Mouse (Mus musculus) urinary bladder, postnatal 4 days (tissue): ENCODE measurements around the gene Col24a1.

Experiments
- DNase-seq, 2 experiments: peaks; one replicate each; pipeline ENCODE4 v3.0.0; 2021 to 2022; ENCODE audit warnings: low spot score in 2 of 2

The Col24a1 gene

GRCm38 (mm10) chr3:145292337-145293134 is at the start of gene Col24a1:
Col24a1 (plus strand) TSS chr3:145292472.
- no peak for DNase-seq

GRCm38 (mm10) chr3:145248040-145248439 is 44.2 kb upstream of the Col24a1 start:
- DNase-seq = no peak

- DNase-seq = no peak
These were observed 39.2 kb upstream of the Col24a1 start for GRCm38 (mm10) chr3:145253066-145253465.

- no peak for DNase-seq
These were observed 37.4 kb upstream of the Col24a1 start for GRCm38 (mm10) chr3:145254764-145255396.

GRCm38 (mm10) chr3:145256647-145257046 is 35.6 kb upstream of the Col24a1 start:
- DNase-seq = no peak

- DNase-seq = no peak
These were observed 32.6 kb upstream of the Col24a1 start for GRCm38 (mm10) chr3:145259678-145260077.

- no peak for DNase-seq
These were observed 29.1 kb upstream of the Col24a1 start for GRCm38 (mm10) chr3:145263131-145263530.

- DNase-seq = no peak
These were observed 24.2 kb upstream of the Col24a1 start for GRCm38 (mm10) chr3:145268066-145268465.

- no peak for DNase-seq
These were observed 18.1 kb upstream of the Col24a1 start for GRCm38 (mm10) chr3:145274191-145274590.

- peak in 1 of 2 experiments; percentile 22 for DNase-seq
These were observed 935 bp downstream of the Col24a1 start for GRCm38 (mm10) chr3:145293207-145293606.

GRCm38 (mm10) chr3:145293623-145294307 is 1.5 kb downstream of the Col24a1 start:
- no peak for DNase-seq

- no peak for DNase-seq
These were observed 7.8 kb downstream of the Col24a1 start for GRCm38 (mm10) chr3:145299980-145300591.

GRCm38 (mm10) chr3:145305311-145305710 is 13.0 kb downstream of the Col24a1 start:
- DNase-seq = no peak

GRCm38 (mm10) chr3:145307209-145307608 is 14.9 kb downstream of the Col24a1 start:
- no peak for DNase-seq

- DNase-seq = no peak
These were observed 28.5 kb downstream of the Col24a1 start for GRCm38 (mm10) chr3:145320587-145321274.

GRCm38 (mm10) chr3:145325402-145325801 is 33.1 kb downstream of the Col24a1 start:
- no peak for DNase-seq

GRCm38 (mm10) chr3:145331642-145332041 is 39.4 kb downstream of the Col24a1 start:
- DNase-seq = no peak

GRCm38 (mm10) chr3:145334046-145334445 is 41.8 kb downstream of the Col24a1 start:
- no peak for DNase-seq

- no peak for DNase-seq
These were observed 44.9 kb downstream of the Col24a1 start for GRCm38 (mm10) chr3:145337161-145337560.

GRCm38 (mm10) chr3:145339851-145340499 is 47.7 kb downstream of the Col24a1 start:
- DNase-seq = no peak

- no peak for DNase-seq
These were observed 56.4 kb downstream of the Col24a1 start for GRCm38 (mm10) chr3:145348690-145349089.
